Comparison of ENCODE assay signal across 12 mouse cellular contexts in genomic region chr5:111414770-111415249, GRCm38 (mm10). TPM values are rescaled to one million over a fixed set of nuclear protein-coding genes. Genes with fewer than 3 reads are reported as not detected.
DNase-seq lines count a peak whose midpoint lies in the region; ATAC-seq and TF ChIP-seq lines count a peak whose summit lies in the region.
"Had no signal": no experiment of that assay in that cellular context is flagged by ENCODE, and none has a peak within 500 bp of the region (broad histone marks: within the 10 kb centered on the region; RNA-seq: fewer than 3 reads in every experiment).

No protein-coding gene starts in this region.

- no peak for TF ChIP-seq CTCF in kidney, adult 2 months (conservative IDR thresholded peaks at IDR 0.05; ENCODE audit: insufficient read depth, insufficient read length, low read depth, low read length)
- no peak for TF ChIP-seq CTCF in lung, postnatal 0 days (IDR thresholded peaks at IDR 0.05)

- H3K27me3 ChIP-seq in embryonic facial prominence, embryonic 12.5 days, result no peaks in the 10 kb centered on the region
- peaks cover 56% of the 10 kb centered on the region for H3K27me3 ChIP-seq in forebrain, embryonic 10.5 days (ENCODE audit: poor library complexity, severe bottlenecking)
- no peaks in the 10 kb centered on the region for H3K27me3 ChIP-seq in hindbrain, embryonic 15.5 days
- H3K27me3 ChIP-seq in midbrain, embryonic 15.5 days (replicated peaks), result no peaks in the 10 kb centered on the region
- H3K27me3 ChIP-seq in kidney, adult 2 months (replicated peaks; ENCODE audit: control insufficient read depth, insufficient read depth, low read length), result peaks cover 2% of the 10 kb centered on the region; the same call in 1 of the 2 replicates
- peaks cover 23% of the 10 kb centered on the region for H3K27me3 ChIP-seq in lung, postnatal 0 days (replicated peaks; ENCODE audit: insufficient read depth, low read length)

- peaks cover 40% of the 10 kb centered on the region for H3K4me1 ChIP-seq in embryonic facial prominence, embryonic 12.5 days
- peaks cover 66% of the 10 kb centered on the region for H3K4me1 ChIP-seq in forebrain, embryonic 10.5 days
- peaks cover 57% of the 10 kb centered on the region for H3K4me1 ChIP-seq in hindbrain, embryonic 15.5 days (replicated peaks)
- H3K4me1 ChIP-seq in midbrain, embryonic 15.5 days, result peaks cover 38% of the 10 kb centered on the region
- no peaks in the 10 kb centered on the region for H3K4me1 ChIP-seq in kidney, adult 2 months (ENCODE audit: control insufficient read depth, insufficient read depth, low read length)
- peaks cover 15% of the 10 kb centered on the region for H3K4me1 ChIP-seq in lung, postnatal 0 days (ENCODE audit: insufficient read depth, low read depth, low read length)

- H3K4me2 ChIP-seq in embryonic facial prominence, embryonic 12.5 days (replicated peaks), result peak overlapping the region; percentile 91
- peak overlapping the region; percentile 88 for H3K4me2 ChIP-seq in hindbrain, embryonic 15.5 days
- peak overlapping the region; percentile 78 for H3K4me2 ChIP-seq in midbrain, embryonic 15.5 days
- H3K4me2 ChIP-seq in lung, postnatal 0 days (replicated peaks; ENCODE audit: low read depth, low read length), result no peak overlapping the region

- no peak for TF ChIP-seq POLR2A in kidney, adult 2 months (IDR thresholded peaks at IDR 0.05; ENCODE audit: low read depth, low read length)

- peak overlapping the region; percentile 95 for H3K4me3 ChIP-seq in embryonic facial prominence, embryonic 12.5 days
- H3K4me3 ChIP-seq in forebrain, embryonic 10.5 days, result peak overlapping the region; percentile 97
- peak overlapping the region; percentile 92; the same call in 1 of the 2 replicates for H3K4me3 ChIP-seq in hindbrain, embryonic 15.5 days
- H3K4me3 ChIP-seq in midbrain, embryonic 15.5 days, result peak overlapping the region; percentile 85
- no peak overlapping the region for H3K4me3 ChIP-seq in kidney, adult 2 months (ENCODE audit: insufficient read depth, low read depth, low read length)
- H3K4me3 ChIP-seq in lung, postnatal 0 days (ENCODE audit: low read depth, low read length), result no peak overlapping the region
- H3K4me3 ChIP-seq: erythroblast, embryonic 14.5 days had no signal

- H3K27ac ChIP-seq in embryonic facial prominence, embryonic 12.5 days, result peak overlapping the region; percentile 67
- peak overlapping the region; percentile 99 for H3K27ac ChIP-seq in forebrain, embryonic 10.5 days
- peak overlapping the region; percentile 91 for H3K27ac ChIP-seq in hindbrain, embryonic 15.5 days (replicated peaks)
- H3K27ac ChIP-seq in midbrain, embryonic 15.5 days, result peak overlapping the region; percentile 94
- H3K27ac ChIP-seq in kidney, adult 2 months (ENCODE audit: insufficient read depth, low read depth, low read length), result no peak overlapping the region
- H3K27ac ChIP-seq in lung, postnatal 0 days (ENCODE audit: low read length), result no peak overlapping the region
- H3K27ac ChIP-seq: kidney, postnatal 0 days; liver, embryonic 12.5 days had no signal

- no peaks in the 10 kb centered on the region for H3K9me3 ChIP-seq in embryonic facial prominence, embryonic 12.5 days
- H3K9me3 ChIP-seq in forebrain, embryonic 10.5 days, result no peaks in the 10 kb centered on the region
- H3K9me3 ChIP-seq in hindbrain, embryonic 15.5 days, result no peaks in the 10 kb centered on the region
- H3K9me3 ChIP-seq in midbrain, embryonic 15.5 days, result no peaks in the 10 kb centered on the region
- no peaks in the 10 kb centered on the region for H3K9me3 ChIP-seq in lung, postnatal 0 days (ENCODE audit: low read length)
- H3K9me3 ChIP-seq: liver, embryonic 12.5 days had no signal

- ATAC-seq in embryonic facial prominence, embryonic 12.5 days (ENCODE audit: insufficient number of reproducible peaks, insufficient read depth, low FRiP score, low TSS enrichment), result no peak
- ATAC-seq in hindbrain, embryonic 15.5 days (ENCODE audit: low FRiP score, low read depth), result no peak
- ATAC-seq in midbrain, embryonic 15.5 days (replicated peaks), result no peak
- ATAC-seq in lung, postnatal 0 days, result no peak
- ATAC-seq: liver, embryonic 12.5 days had no signal

- TF ChIP-seq EP300 in lung, postnatal 0 days (IDR thresholded peaks at IDR 0.05), result no peak

- H3K36me3 ChIP-seq in embryonic facial prominence, embryonic 12.5 days, result peaks cover 14% of the 10 kb centered on the region
- H3K36me3 ChIP-seq in forebrain, embryonic 10.5 days (replicated peaks), result peaks cover 16% of the 10 kb centered on the region
- no peaks in the 10 kb centered on the region for H3K36me3 ChIP-seq in hindbrain, embryonic 15.5 days
- no peaks in the 10 kb centered on the region for H3K36me3 ChIP-seq in midbrain, embryonic 15.5 days (replicated peaks)
- H3K36me3 ChIP-seq in kidney, adult 2 months (ENCODE audit: control insufficient read depth, insufficient read depth, low read length), result no peaks in the 10 kb centered on the region
- no peaks in the 10 kb centered on the region for H3K36me3 ChIP-seq in lung, postnatal 0 days (ENCODE audit: insufficient read depth, low read length)
- H3K36me3 ChIP-seq: liver, embryonic 12.5 days had no signal

- no peak for DNase-seq in forebrain, embryonic 10.5 days (ENCODE audit: extremely low spot score, low spot score)
- no peak for DNase-seq in kidney, adult 2 months
- no peak for DNase-seq in lung, postnatal 0 days (ENCODE audit: low spot score)
- DNase-seq in adrenal gland, postnatal 36 days, result no peak
- DNase-seq: cerebellum, adult 8-10 months had no signal

- 29% methylated on average over 4 of the region's 4 CpGs for WGBS in embryonic facial prominence, embryonic 12.5 days
- WGBS in forebrain, embryonic 10.5 days, result 33% methylated on average over 4 of the region's 4 CpGs
- WGBS in hindbrain, embryonic 15.5 days, result 23% methylated on average over 4 of the region's 4 CpGs
- 30% methylated on average over 4 of the region's 4 CpGs for WGBS in midbrain, embryonic 15.5 days
- 63% methylated on average over 4 of the region's 4 CpGs for WGBS in kidney, adult 2 months
- 67% methylated on average over 4 of the region's 4 CpGs for WGBS in lung, postnatal 0 days

- peak overlapping the region; percentile 43 for H3K9ac ChIP-seq in embryonic facial prominence, embryonic 12.5 days
- H3K9ac ChIP-seq in hindbrain, embryonic 15.5 days, result peak overlapping the region; percentile 77
- peak overlapping the region; percentile 26 for H3K9ac ChIP-seq in midbrain, embryonic 15.5 days
- no peak overlapping the region for H3K9ac ChIP-seq in lung, postnatal 0 days (replicated peaks; ENCODE audit: low read depth)
- H3K9ac ChIP-seq: liver, embryonic 12.5 days had no signal

RNA-seq across cellular contexts. Expression of gene Mn1, which starts 2.4 kb away (rescaled TPM):
- polyA plus RNA-seq in embryonic facial prominence, embryonic 12.5 days (2016; fragmentation: Nextera tagmentation; extraction: Ambion mirVana), result 57.8 and 58.3 TPM in 2 replicates
- polyA plus RNA-seq in forebrain, embryonic 10.5 days (2016; fragmentation: Nextera tagmentation; extraction: Ambion mirVana), result 36.5 and 40.0 TPM in 2 replicates
- 38.7 and 40.3 TPM in 2 replicates for polyA plus RNA-seq in hindbrain, embryonic 15.5 days (2015; fragmentation: Nextera tagmentation; extraction: Ambion mirVana)
- 60.1 and 64.8 TPM in 2 replicates for polyA plus RNA-seq in midbrain, embryonic 15.5 days (2015; fragmentation: Nextera tagmentation; extraction: Ambion mirVana)
- 1.1 and 1.4 TPM in 2 replicates for polyA plus RNA-seq in kidney, adult 2 months (2012; rRNA removed)
- polyA plus RNA-seq in lung, postnatal 0 days (2015; fragmentation: Nextera tagmentation; extraction: Ambion mirVana), result 6.0 and 6.6 TPM in 2 replicates
- 1 to 10 TPM; 3.2 to 4.7 TPM for total RNA-seq in adrenal gland, postnatal 36 days (2021)
- total RNA-seq: neutrophil, adult 5-6 weeks had no signal

Comparison
In these comparisons a context has a peak if more than half of its experiments do, and no peak if none do; other contexts are left out.
1. H3K27ac ChIP-seq: peak in embryonic facial prominence, embryonic 12.5 days (single experiment), forebrain, embryonic 10.5 days (single experiment), hindbrain, embryonic 15.5 days (single experiment) and midbrain, embryonic 15.5 days (single experiment); none in kidney, adult 2 months (single experiment) and lung, postnatal 0 days (single experiment).
2. H3K4me3 ChIP-seq: peak in embryonic facial prominence, embryonic 12.5 days (single experiment), forebrain, embryonic 10.5 days (single experiment), hindbrain, embryonic 15.5 days (single experiment) and midbrain, embryonic 15.5 days (single experiment); none in kidney, adult 2 months (single experiment) and lung, postnatal 0 days (single experiment).